Mouse (Mus musculus) small intestine, adult 2 months (tissue): ENCODE data around the gene Peli2. TPM values are rescaled to one million over a fixed set of nuclear protein-coding genes. Genes with fewer than 3 reads are reported as not detected.

Source experiments
- H3K27ac ChIP-seq: fragments of 200-500 bp; 2 replicates; pipeline ENCODE4 v1.5.1; 2012; ENCODE audit warnings: low read depth, low read length, control low read depth, inconsistent platforms; ENCODE audit not compliant: insufficient read depth
- H3K27me3 ChIP-seq: fragments of 200-500 bp; 2 replicates; pipeline ENCODE4 v1.6.1; 2012; ENCODE audit warnings: mild to moderate bottlenecking, moderate library complexity, low read length, inconsistent platforms; ENCODE audit not compliant: control insufficient read depth, insufficient read depth
- H3K36me3 ChIP-seq: fragments of 200-500 bp; 2 replicates; pipeline ENCODE4 v1.6.1; 2012; ENCODE audit warnings: mild to moderate bottlenecking, low read length, control low read depth, inconsistent platforms; ENCODE audit not compliant: control insufficient read depth, insufficient read depth
- H3K4me1 ChIP-seq: fragments of 200-500 bp; 2 replicates; pipeline ENCODE4 v1.6.1; 2012; ENCODE audit warnings: low read length, inconsistent platforms, mixed read lengths; ENCODE audit not compliant: control insufficient read depth, insufficient read depth, insufficient read length
- H3K4me3 ChIP-seq: fragments of 200-500 bp; 2 replicates; pipeline ENCODE4 v1.5.1; 2012; ENCODE audit warnings: low read depth, mild to moderate bottlenecking, control low read depth, inconsistent platforms, low read length, moderate library complexity
- CTCF ChIP-seq: fragments of 200-500 bp; IDR thresholded peaks from 2 replicates; pipeline ENCODE4 v1.5.1; 2012; ENCODE audit warnings: low read depth, mild to moderate bottlenecking, control low read depth, inconsistent platforms, low read length, moderate library complexity, mixed read lengths; ENCODE audit not compliant: insufficient replicate concordance, insufficient read length; ENCODE audit errors: extremely low read depth
- POLR2A ChIP-seq: fragments of 200-500 bp; IDR thresholded peaks from 2 replicates; pipeline ENCODE4 v1.6.1; 2012; ENCODE audit warnings: low read depth, mild to moderate bottlenecking, control low read depth, inconsistent platforms, low read length, moderate library complexity
- WGBS: fragments of 180-500 bp; shearing (Covaris S2); methylation state at CpG from one replicate; pipeline ENCODE4 v1.1.7; 2018; 5-methylcytosine and 5-hydroxymethylcytosine counted together
- polyA plus RNA-seq: library from polyadenylated mRNA; depleted of rRNA; stranded (reverse); fragments of >200 nt; gene quantifications from 2 replicates; pipeline ENCODE4 v1.2.3, GENCODE M21; 2012

The Peli2 gene
- polyA plus RNA-seq, 1 experiment: 5.8 TPM

DNA sequence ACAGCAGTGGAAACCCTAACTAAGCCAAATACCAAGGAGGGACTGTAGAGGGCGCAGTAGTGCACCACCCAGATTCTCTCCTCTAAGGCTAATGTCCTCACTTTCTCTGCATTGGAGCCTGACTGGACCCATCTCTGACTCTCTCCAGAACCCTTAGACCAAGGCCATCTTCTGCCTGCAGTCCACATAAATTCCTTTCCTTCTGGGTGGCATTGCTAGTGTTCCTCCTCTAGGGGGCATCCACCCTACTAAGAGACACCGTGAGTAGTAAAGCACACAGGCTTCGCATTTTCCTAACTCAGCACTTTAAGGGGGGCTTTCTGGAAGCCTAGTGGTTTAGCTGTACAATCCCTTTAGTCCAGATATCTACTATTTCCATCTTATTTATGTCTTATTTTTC is 207.1 kb downstream of the Peli2 start:
- Histone ChIP-seq H3K4me3 (no peak overlapping the region), H3K36me3 (no peaks in the 10 kb centered on the region), H3K4me1 (no peaks in the 10 kb centered on the region; the same call in 1 of the 2 replicates), H3K27me3 (no peaks in the 10 kb centered on the region), H3K27ac (no peak overlapping the region)
- 75% methylated on average over 3 of the region's 3 CpGs for WGBS
- no peak for TF ChIP-seq POLR2A
- TF ChIP-seq CTCF: peak; percentile 17; the same call in 1 of the 2 replicates

DNA sequence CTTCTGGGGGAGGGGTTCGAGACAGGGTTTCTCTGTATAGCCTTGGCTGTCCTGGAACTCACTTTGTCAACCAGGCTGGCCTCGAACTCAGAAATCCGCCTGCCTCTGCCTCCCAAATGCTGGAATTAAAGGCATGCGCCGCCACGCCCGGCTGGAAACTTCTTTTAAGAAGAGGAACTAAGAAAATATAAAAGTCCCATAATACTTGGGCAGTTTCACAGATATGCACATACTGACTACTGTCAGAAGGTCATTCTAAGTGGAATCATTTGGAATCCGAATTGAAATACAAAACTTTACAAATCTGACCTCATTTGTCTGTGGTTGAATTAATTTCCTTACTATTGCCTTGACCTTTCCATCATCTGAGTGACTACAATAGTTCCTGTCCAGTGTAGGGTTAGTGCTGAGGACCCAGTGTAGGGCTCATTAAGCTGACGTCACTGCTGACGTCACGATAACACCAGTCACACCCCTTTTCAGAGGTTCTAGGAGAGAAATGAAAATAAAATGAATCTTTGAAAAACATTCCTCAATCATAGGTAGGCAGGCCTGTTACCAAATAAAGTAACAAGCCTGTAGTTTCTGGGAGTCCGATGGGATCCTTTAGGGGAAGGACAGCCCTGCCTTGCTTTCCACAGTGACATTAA is 209.2 kb downstream of the Peli2 start:
- Histone ChIP-seq H3K36me3 (no peaks in the 10 kb centered on the region), H3K27ac (no peak overlapping the region), H3K4me3 (no peak overlapping the region), H3K4me1 (no peaks in the 10 kb centered on the region; the same call in 1 of the 2 replicates), H3K27me3 (no peaks in the 10 kb centered on the region)
- TF ChIP-seq POLR2A (no peak), CTCF (no peak)
- WGBS: 84% methylated on average over 12 of the region's 12 CpGs
